Mouse (Mus musculus) gastrocnemius, adult 2 months (tissue): Measurements from ENCODE around the gene Marco. TPM values are rescaled to one million over a fixed set of nuclear protein-coding genes. Genes with fewer than 3 reads are reported as not detected.
A peak's percentile ranks its signal among the peaks of the same experiment; 100 is the strongest.

Experiments used
- DNase-seq: peaks from one replicate; pipeline ENCODE4 v3.0.0; 2022
- H3K27ac ChIP-seq: fragments of 200-600 bp; 2 replicates; pipeline ENCODE4 v1.8.1; 2022; ENCODE audit warnings: mild to moderate bottlenecking
- H3K4me3 ChIP-seq: fragments of 200-600 bp; 2 replicates; pipeline ENCODE4 v1.8.1; 2022; ENCODE audit warnings: mild to moderate bottlenecking, moderate library complexity
- CTCF ChIP-seq: fragments of 200-600 bp; IDR thresholded peaks from 2 replicates; pipeline ENCODE4 v1.8.1; 2022; ENCODE audit warnings: antibody characterized with exemption, mild to moderate bottlenecking, moderate library complexity
- intact Hi-C: fragments of 180-260 bp; cut with DNase I; formaldehyde crosslinking; loops from one replicate; pipeline ENCODE4 v1.15.1; 2025
- total RNA-seq, 2 experiments: library from RNA; stranded (reverse); gene quantifications; 2 replicates each; pipeline ENCODE4 v1.2.3; 2021

Marco gene
- total RNA-seq, 2 experiments from 2014 or later, result not detected

GRCm38 (mm10) chr1:120474825-120475224 lies 30.0 kb downstream of the Marco start:
- intact Hi-C loops, result loop anchor here (5.0 kb wide), 1 partner anchor 283 kb away; no protein-coding TSS in a partner anchor
- no peak for TF ChIP-seq CTCF
- no peak for DNase-seq
- Histone ChIP-seq H3K27ac (no peak overlapping the region), H3K4me3 (no peak overlapping the region)

GRCm38 (mm10) chr1:120468891-120469290 lies 35.9 kb downstream of the Marco start:
- DNase-seq, result peak; percentile 49
- Histone ChIP-seq H3K4me3 (no peak overlapping the region), H3K27ac (no peak overlapping the region)
- peak; percentile 62 for TF ChIP-seq CTCF
- intact Hi-C loops, result no loop called here

- no peak overlapping the region for H3K4me3 ChIP-seq
- no peak for DNase-seq
- H3K27ac ChIP-seq, result no peak overlapping the region
- TF ChIP-seq CTCF, result no peak
- intact Hi-C loops, result no loop called here
These were observed 37.5 kb downstream of the Marco start for GRCm38 (mm10) chr1:120467323-120467722.

GRCm38 (mm10) chr1:120466751-120467150 lies 38.1 kb downstream of the Marco start:
- intact Hi-C loops, result no loop called here
- no peak overlapping the region for H3K4me3 ChIP-seq
- H3K27ac ChIP-seq, result no peak overlapping the region
- TF ChIP-seq CTCF, result no peak
- no peak for DNase-seq

- no peak overlapping the region for H3K4me3 ChIP-seq
- no peak for DNase-seq
- TF ChIP-seq CTCF, result no peak
- no peak overlapping the region for H3K27ac ChIP-seq
- intact Hi-C loops, result no loop called here
These were observed 45.8 kb downstream of the Marco start for GRCm38 (mm10) chr1:120459032-120459431.

GRCm38 (mm10) chr1:120458524-120458923 lies 46.3 kb downstream of the Marco start:
- intact Hi-C loops, result no loop called here
- TF ChIP-seq CTCF, result no peak
- Histone ChIP-seq H3K27ac (no peak overlapping the region), H3K4me3 (no peak overlapping the region)
- DNase-seq, result no peak

GRCm38 (mm10) chr1:120451486-120452270 lies 53.1 kb downstream of the Marco start:
- intact Hi-C loops, result no loop called here
- DNase-seq, result no peak
- no peak overlapping the region for H3K27ac ChIP-seq
- no peak overlapping the region for H3K4me3 ChIP-seq
- no peak for TF ChIP-seq CTCF

- DNase-seq, result no peak
- H3K4me3 ChIP-seq, result no peak overlapping the region
- intact Hi-C loops, result no loop called here
- H3K27ac ChIP-seq, result no peak overlapping the region
- no peak for TF ChIP-seq CTCF
These were observed 55.2 kb downstream of the Marco start for GRCm38 (mm10) chr1:120449662-120450061.

- no peak for DNase-seq
- H3K27ac ChIP-seq, result no peak overlapping the region
- no peak for TF ChIP-seq CTCF
- intact Hi-C loops, result no loop called here
- H3K4me3 ChIP-seq, result no peak overlapping the region
These were observed 61.6 kb downstream of the Marco start for GRCm38 (mm10) chr1:120443228-120443639.

- no peak for DNase-seq
- no peak for TF ChIP-seq CTCF
- Histone ChIP-seq H3K4me3 (no peak overlapping the region), H3K27ac (no peak overlapping the region)
- intact Hi-C loops, result no loop called here
These were observed 63.2 kb downstream of the Marco start for GRCm38 (mm10) chr1:120441587-120441986.

GRCm38 (mm10) chr1:120435591-120435990 lies 69.2 kb downstream of the Marco start:
- no peak for TF ChIP-seq CTCF
- no peak for DNase-seq
- Histone ChIP-seq H3K4me3 (no peak overlapping the region), H3K27ac (no peak overlapping the region)
- intact Hi-C loops, result no loop called here

- DNase-seq, result no peak
- intact Hi-C loops, result no loop called here
- TF ChIP-seq CTCF, result no peak
- H3K4me3 ChIP-seq, result no peak overlapping the region
- no peak overlapping the region for H3K27ac ChIP-seq
These were observed 74.7 kb downstream of the Marco start for GRCm38 (mm10) chr1:120430171-120430570.

GRCm38 (mm10) chr1:120425587-120425986 lies 79.2 kb downstream of the Marco start:
- TF ChIP-seq CTCF, result no peak
- Histone ChIP-seq H3K27ac (no peak overlapping the region), H3K4me3 (no peak overlapping the region)
- intact Hi-C loops, result no loop called here
- no peak for DNase-seq

Other genes with a start within 250 kb of the Marco start
- 10 to 100 TPM; 16.0 to 22.1 TPM for gene Steap3, start 232.3 kb downstream of the Marco start, total RNA-seq
- gene C1ql2, start 164.4 kb downstream of the Marco start, total RNA-seq, result not detected
- 10 to 100 TPM in 1 of 2 experiments, 1 to 10 TPM in 1; 7.0 to 10.2 TPM for gene En1, start 97.4 kb upstream of the Marco start, total RNA-seq